Mouse (Mus musculus) olfactory bulb, adult 2 months (tissue): ENCODE results near the gene Cdc37. TPM values are rescaled to one million over a fixed set of nuclear protein-coding genes. Genes with fewer than 3 reads are reported as not detected.

ENCODE experiments used
- H3K27ac ChIP-seq: fragments of 200-500 bp; 2 replicates; pipeline ENCODE4 v1.5.1; 2012; ENCODE audit warnings: low read depth, low read length; ENCODE audit not compliant: insufficient read depth
- H3K4me1 ChIP-seq: fragments of 200-500 bp; 2 replicates; pipeline ENCODE4 v1.6.1; 2012; ENCODE audit warnings: low read length; ENCODE audit not compliant: control insufficient read depth, insufficient read depth
- H3K4me3 ChIP-seq: fragments of 200-500 bp; 2 replicates; pipeline ENCODE4 v1.5.1; 2012; ENCODE audit warnings: mild to moderate bottlenecking, low read depth, low read length, moderate library complexity; ENCODE audit not compliant: insufficient read depth
- CTCF ChIP-seq: fragments of 200-500 bp; IDR thresholded peaks from 2 replicates; pipeline ENCODE4 v1.5.1; 2012; ENCODE audit warnings: low read depth, mild to moderate bottlenecking, low read length, moderate library complexity; ENCODE audit not compliant: insufficient read depth
- POLR2A ChIP-seq: fragments of 200-500 bp; IDR thresholded peaks from 2 replicates; pipeline ENCODE4 v1.6.1; 2012; ENCODE audit warnings: mild to moderate bottlenecking, low read depth, low read length, moderate library complexity; ENCODE audit not compliant: insufficient read depth
- WGBS: fragments of 180-500 bp; shearing (Covaris S2); methylation state at CpG from one replicate; pipeline ENCODE4 v1.1.7; 2018; 5-methylcytosine and 5-hydroxymethylcytosine counted together
- polyA plus RNA-seq: library from polyadenylated mRNA; stranded (reverse); fragments of >200 nt; gene quantifications from 2 replicates; pipeline ENCODE4 v1.2.4, GENCODE M21; 2012; ENCODE audit warnings: low replicate concordance; ENCODE audit not compliant: missing spikeins, insufficient read depth, insufficient read length

The Cdc37 gene
- polyA plus RNA-seq, 1 experiment, result 282 TPM

DNA sequence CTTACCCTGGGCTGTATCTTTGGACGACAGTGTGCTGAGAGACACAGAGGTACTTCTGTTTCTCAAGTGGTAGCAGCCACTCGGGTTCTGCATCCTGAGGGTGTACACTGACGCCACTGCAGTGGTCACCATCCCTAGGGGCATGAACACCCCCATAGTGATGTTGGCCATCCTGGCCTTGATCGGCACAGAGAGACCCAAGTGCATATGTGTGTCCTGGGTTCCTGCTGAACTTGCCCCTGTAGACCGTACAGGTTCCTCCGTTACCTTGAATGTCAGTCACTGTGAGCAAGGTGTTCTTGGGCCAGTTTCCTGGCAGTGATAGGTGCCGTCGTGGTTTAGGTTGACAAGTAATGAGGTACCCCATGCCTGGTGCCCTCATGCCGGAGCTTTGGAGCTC lies 56.4 kb downstream of the Cdc37 start:
- TF ChIP-seq POLR2A (no peak), CTCF (no peak)
- WGBS, result 97% methylated on average over 9 of the region's 9 CpGs
- no peak overlapping the region for H3K27ac ChIP-seq
- peaks cover 19% of the 10 kb centered on the region for H3K4me1 ChIP-seq
- no peak overlapping the region for H3K4me3 ChIP-seq

- TF ChIP-seq CTCF, result no peak
- peak; percentile 82; the same call in 1 of the 2 replicates for TF ChIP-seq POLR2A
- Histone ChIP-seq H3K4me3 (peak within 1 kb of the TSS; percentile 86), H3K4me1 (peaks cover 17% of the 10 kb centered on the region), H3K27ac (peak within 1 kb of the TSS; percentile 57)
- under 1% methylated on average over 54 of the region's 54 CpGs for WGBS
These were observed 58.0 kb downstream of the Cdc37 start, which contains the start of the genes Gm38431 and Raver1 for GRCm38 (mm10) chr9:21091707-21092320. Gene Gm38431 (minus strand): TSS chr9:21091997. Gene Raver1 (minus strand): TSS chr9:21092008.

GRCm38 (mm10) chr9:21090972-21091706 lies 58.6 kb downstream of the Cdc37 start:
- 1% methylated on average over 24 of the region's 24 CpGs for WGBS
- TF ChIP-seq POLR2A, result no peak
- TF ChIP-seq CTCF, result no peak
- peak overlapping the region; percentile 86 for H3K4me3 ChIP-seq
- peaks cover 20% of the 10 kb centered on the region for H3K4me1 ChIP-seq
- peak overlapping the region; percentile 26; the same call in 1 of the 2 replicates for H3K27ac ChIP-seq

- no peak overlapping the region for H3K27ac ChIP-seq
- H3K4me3 ChIP-seq, result peak overlapping the region; percentile 86
- peaks cover 20% of the 10 kb centered on the region for H3K4me1 ChIP-seq
- 76% methylated on average over 1 of the region's 1 CpGs for WGBS
- TF ChIP-seq CTCF (no peak), POLR2A (no peak)
These were observed 59.2 kb downstream of the Cdc37 start for GRCm38 (mm10) chr9:21090537-21090936.

DNA sequence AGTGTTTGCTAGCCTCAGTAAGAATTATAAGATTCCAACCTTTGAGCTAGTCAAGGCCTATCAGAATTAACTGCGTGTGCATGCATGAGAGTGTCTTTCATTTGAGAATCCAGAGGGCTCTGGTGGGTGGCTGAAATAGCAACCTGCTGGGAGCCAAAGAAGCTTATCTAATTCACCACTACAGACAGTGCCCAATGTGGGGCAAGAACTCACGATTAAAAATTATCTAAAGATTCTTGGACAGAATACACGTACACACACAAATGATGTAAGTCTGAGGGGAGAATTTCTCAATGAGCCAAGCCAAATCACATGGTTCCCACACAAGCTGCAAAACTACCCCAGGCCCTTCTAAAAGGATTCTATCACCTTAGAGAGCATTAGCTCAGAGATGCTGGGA lies 66.5 kb downstream of the Cdc37 start:
- Histone ChIP-seq H3K27ac (no peak overlapping the region), H3K4me1 (peaks cover 3% of the 10 kb centered on the region; the same call in 1 of the 2 replicates), H3K4me3 (no peak overlapping the region)
- TF ChIP-seq CTCF (no peak), POLR2A (no peak)
- 62% methylated on average over 3 of the region's 3 CpGs for WGBS

Other genes starting within 250 kb of the Cdc37 start
- gene Dnmt1, start 190.1 kb downstream of the Cdc37 start, polyA plus RNA-seq, result 56.5 TPM in 1 of 2 replicates, not detected in the other
- gene S1pr2, start 173.2 kb downstream of the Cdc37 start, polyA plus RNA-seq, result not detected in 2 replicates
- not detected in 2 replicates for gene Mrpl4, start 147.2 kb downstream of the Cdc37 start, polyA plus RNA-seq
- gene Icam1, start 134.0 kb downstream of the Cdc37 start, polyA plus RNA-seq, result not detected in 2 replicates
- not detected in 2 replicates for gene Icam4, start 120.6 kb downstream of the Cdc37 start, polyA plus RNA-seq
- gene Icam5, start 117.9 kb downstream of the Cdc37 start, polyA plus RNA-seq, result not detected in 2 replicates
- not detected in 2 replicates for gene Zglp1, start 82.9 kb downstream of the Cdc37 start, polyA plus RNA-seq
- not detected in 2 replicates for gene Gm49373, start 76.9 kb downstream of the Cdc37 start, polyA plus RNA-seq
- not detected in 2 replicates for gene Fdx1l, start 76.4 kb downstream of the Cdc37 start, polyA plus RNA-seq
- not detected in 2 replicates for gene Gm38431, start 58.0 kb downstream of the Cdc37 start, polyA plus RNA-seq
- not detected in 2 replicates for gene Raver1, start 58.0 kb downstream of the Cdc37 start, polyA plus RNA-seq
- gene Tyk2, start 18.7 kb downstream of the Cdc37 start, polyA plus RNA-seq, result not detected in 2 replicates
- not detected in 2 replicates for gene Pde4a, start 15.7 kb upstream of the Cdc37 start, polyA plus RNA-seq
- gene Keap1, start 89.4 kb upstream of the Cdc37 start, polyA plus RNA-seq, result not detected in 2 replicates
- gene S1pr5, start 98.5 kb upstream of the Cdc37 start, polyA plus RNA-seq, result not detected in 2 replicates
- not detected in 2 replicates for gene Atg4d, start 115.3 kb upstream of the Cdc37 start, polyA plus RNA-seq
- gene Kri1, start 138.0 kb upstream of the Cdc37 start, polyA plus RNA-seq, result not detected in 2 replicates
- not detected in 2 replicates for gene Cdkn2d, start 141.4 kb upstream of the Cdc37 start, polyA plus RNA-seq
- not detected in 2 replicates for gene Ap1m2, start 162.4 kb upstream of the Cdc37 start, polyA plus RNA-seq
- gene Slc44a2, start 170.7 kb upstream of the Cdc37 start, polyA plus RNA-seq, result 356 TPM in 1 of 2 replicates, not detected in the other
- not detected in 2 replicates for gene Ilf3, start 217.9 kb upstream of the Cdc37 start, polyA plus RNA-seq